Mouse (Mus musculus) spleen, adult 12 weeks (tissue): ENCODE data around the gene Lrrc4.

Experiments used
- DNase-seq: peaks from one replicate; pipeline ENCODE4 v3.0.0; 2022; ENCODE audit warnings: low spot score

The Lrrc4 gene

DNA sequence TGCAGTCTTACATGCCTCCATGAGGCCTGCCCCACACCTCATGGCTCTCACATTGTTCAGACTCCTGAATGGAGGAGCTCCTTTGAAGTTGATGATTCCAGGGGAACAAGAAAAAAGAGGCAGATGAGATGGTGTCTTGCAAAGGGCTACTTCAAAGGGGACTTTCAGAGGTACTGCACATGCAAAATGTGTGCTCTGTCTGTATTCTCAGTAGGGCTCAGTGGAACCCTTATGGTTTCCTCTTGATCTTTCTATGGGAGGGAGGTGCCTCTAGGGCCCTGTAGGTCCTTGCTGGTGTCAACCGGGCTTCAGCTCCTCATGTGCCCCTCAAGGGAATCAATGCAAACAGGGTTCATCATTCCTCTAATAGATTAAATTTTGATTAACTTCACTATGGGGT lies 159.2 kb downstream of the Lrrc4 start:
- no peak for DNase-seq

GRCm38 (mm10) chr6:28669251-28669650 lies 162.3 kb downstream of the Lrrc4 start:
- DNase-seq: no peak

GRCm38 (mm10) chr6:28667586-28667985 lies 164.0 kb downstream of the Lrrc4 start:
- no peak for DNase-seq

DNA sequence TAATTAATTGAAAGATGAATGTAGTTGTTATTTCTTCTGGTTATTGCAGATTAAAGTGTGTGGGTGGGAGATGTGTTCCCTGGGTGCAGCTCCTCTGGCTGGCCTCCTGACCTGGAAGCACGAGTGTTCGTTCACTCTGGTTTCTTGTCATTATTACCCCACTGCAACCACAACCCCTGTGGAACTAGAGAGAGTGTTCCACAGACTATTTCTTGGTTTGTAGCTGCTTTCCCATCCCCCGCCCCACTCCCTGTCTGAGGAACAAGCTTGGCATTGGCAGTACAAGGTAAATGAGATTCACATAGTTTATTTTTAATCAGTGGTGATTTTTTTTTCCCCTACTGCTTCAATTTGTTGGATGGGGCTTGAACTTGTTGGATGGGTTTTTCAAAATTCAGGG lies 166.8 kb downstream of the Lrrc4 start:
- no peak for DNase-seq

DNA sequence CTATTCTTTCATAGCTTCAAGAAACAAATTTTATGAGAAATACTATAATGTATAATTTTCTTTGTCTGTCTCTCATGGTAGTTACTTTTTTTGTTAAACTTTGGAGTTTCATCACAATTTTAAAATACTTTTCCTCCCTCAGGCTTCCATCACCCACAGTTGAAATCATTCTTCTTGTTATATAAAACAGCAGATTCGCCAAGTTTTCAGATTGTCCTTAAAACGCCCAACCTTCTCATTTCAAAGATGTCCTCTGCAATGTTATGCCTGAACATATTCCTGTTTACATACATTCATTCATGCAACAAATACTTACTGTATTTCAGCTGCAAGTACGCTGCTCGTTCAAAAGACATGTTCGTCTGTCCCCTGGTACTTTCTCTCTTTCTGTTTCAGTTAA lies 167.9 kb downstream of the Lrrc4 start:
- no peak for DNase-seq

- no peak for DNase-seq
These were observed 168.5 kb downstream of the Lrrc4 start for GRCm38 (mm10) chr6:28663004-28663403.

- no peak for DNase-seq
These were observed 175.0 kb downstream of the Lrrc4 start for GRCm38 (mm10) chr6:28656511-28656910.

DNA sequence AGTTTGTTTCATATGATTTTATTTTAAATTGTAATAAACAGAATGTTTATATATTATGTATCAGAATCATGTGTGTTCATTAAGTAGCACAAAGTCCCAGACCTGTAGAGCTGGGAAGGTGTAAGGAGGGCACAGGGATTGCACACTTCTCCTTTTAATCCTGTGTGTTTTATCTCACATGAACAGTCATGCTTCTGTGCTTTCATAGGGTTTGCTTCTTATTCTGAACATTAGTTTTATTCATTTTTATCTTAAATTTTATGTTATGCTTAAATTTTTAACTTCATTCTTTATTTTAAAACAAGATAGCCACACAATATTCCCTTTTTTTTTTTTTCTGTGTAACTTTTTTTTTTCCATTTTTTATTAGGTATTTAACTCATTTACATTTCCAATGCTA lies 186.3 kb downstream of the Lrrc4 start:
- no peak for DNase-seq

GRCm38 (mm10) chr6:28642909-28643308 lies 188.6 kb downstream of the Lrrc4 start:
- no peak for DNase-seq

GRCm38 (mm10) chr6:28640088-28640487 lies 191.5 kb downstream of the Lrrc4 start:
- no peak for DNase-seq

- no peak for DNase-seq
These were observed 195.8 kb downstream of the Lrrc4 start for GRCm38 (mm10) chr6:28635531-28636348.

- DNase-seq: no peak
These were observed 196.5 kb downstream of the Lrrc4 start for GRCm38 (mm10) chr6:28635092-28635491.

DNA sequence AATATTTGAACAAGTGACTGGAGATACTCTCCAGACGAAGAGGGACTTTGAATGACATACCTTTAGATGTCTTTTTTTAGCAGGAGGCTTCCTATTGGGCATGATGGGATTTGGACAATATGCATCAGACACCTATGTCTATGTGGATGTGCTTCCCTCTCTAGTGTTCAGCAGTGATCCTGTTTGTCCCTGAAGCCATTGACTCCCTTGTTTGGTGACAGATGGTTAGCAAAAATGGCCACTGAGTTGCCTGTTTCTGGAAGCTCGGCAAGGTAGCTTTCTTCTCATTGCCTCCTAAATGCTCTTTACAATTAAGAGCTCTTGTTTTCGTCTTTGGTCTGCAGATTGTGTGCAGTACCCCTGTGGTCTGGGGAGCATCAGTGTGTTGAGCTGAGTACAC lies 197.9 kb downstream of the Lrrc4 start:
- no peak for DNase-seq

GRCm38 (mm10) chr6:28633120-28633519 lies 198.4 kb downstream of the Lrrc4 start:
- no peak for DNase-seq

DNA sequence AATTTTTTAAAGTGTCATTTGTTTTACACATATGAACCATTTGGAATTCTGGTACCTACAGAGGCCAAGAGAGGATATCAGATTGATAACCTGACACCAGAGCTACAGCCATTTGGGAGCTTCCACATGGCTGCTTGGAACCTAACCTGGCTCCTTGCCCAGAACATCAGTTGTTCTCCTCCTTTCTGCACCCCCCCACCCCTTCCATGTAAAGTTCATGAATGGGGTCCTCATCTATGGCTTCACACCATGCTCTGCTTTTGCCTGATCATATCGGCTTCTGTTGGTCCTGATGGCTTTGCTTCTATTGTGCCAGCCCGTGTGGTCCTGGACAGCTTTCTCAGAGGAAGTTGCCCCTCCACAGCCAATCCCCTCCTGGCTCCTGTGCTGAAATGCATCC lies 200.6 kb downstream of the Lrrc4 start:
- DNase-seq: no peak

DNA sequence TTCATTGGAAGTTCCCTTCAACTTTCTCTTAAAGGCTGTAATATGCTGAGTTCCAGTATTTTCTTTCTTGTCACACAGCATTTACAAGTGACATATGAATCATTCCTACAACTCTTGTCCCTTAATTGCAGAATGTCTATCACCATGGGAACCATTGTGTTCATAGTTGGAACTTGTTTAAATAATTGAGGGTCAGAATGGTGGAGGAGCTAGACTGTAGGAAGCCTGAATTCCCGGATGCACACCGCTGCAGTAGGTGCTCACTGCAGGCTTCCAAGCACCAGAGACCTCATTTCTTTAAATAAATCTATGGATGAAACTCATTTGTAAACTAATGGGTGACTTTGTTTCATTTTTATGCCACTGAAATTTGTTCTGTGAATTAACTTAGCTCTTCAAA lies 201.7 kb downstream of the Lrrc4 start:
- DNase-seq: no peak

GRCm38 (mm10) chr6:28628408-28628807 lies 203.1 kb downstream of the Lrrc4 start:
- no peak for DNase-seq

- no peak for DNase-seq
These were observed 208.6 kb downstream of the Lrrc4 start for GRCm38 (mm10) chr6:28622963-28623362.

- DNase-seq: no peak
These were observed 209.0 kb downstream of the Lrrc4 start for GRCm38 (mm10) chr6:28622522-28622921.

DNA sequence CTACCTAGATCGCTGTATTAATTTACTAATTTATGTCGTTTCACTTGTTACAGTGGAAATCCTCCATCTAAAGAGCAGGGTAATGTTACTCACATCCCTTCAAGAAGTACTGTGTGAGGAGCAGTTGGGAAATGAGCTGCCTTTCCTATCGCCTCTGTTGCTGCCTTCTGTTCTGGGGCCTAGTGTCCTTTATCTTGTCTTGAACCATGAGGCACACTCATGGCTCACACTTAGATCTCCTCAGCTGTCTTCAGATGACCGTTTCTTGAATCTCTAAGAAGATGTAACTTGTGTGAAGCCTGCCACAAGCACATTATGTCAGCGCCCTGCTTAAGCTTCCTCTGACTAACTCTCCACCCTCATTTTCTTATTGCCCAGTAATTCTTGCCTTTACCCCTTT lies 209.6 kb downstream of the Lrrc4 start:
- no peak for DNase-seq

- no peak for DNase-seq
These were observed 210.1 kb downstream of the Lrrc4 start for GRCm38 (mm10) chr6:28621431-28621830.

DNA sequence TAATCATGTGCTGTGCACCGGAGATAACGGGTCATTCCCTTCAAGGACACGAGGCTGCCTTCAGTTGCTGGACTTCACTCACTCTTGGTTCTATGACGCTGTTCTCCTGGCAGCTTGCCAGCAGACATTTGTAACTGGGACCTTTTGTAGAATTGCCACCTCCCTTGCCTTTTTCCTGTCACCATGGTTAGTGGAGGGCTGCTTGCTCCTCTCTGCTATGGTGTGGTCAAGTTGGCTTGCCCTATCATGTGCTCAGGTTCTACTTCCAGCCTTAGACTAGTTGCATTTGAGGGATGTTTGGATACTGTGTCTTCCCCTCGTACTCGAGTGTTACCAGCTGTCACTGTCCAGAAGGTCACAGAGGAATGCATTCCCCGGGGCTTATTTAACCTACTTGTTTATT lies 212.8 kb downstream of the Lrrc4 start:
- DNase-seq: peak; percentile 35

DNA sequence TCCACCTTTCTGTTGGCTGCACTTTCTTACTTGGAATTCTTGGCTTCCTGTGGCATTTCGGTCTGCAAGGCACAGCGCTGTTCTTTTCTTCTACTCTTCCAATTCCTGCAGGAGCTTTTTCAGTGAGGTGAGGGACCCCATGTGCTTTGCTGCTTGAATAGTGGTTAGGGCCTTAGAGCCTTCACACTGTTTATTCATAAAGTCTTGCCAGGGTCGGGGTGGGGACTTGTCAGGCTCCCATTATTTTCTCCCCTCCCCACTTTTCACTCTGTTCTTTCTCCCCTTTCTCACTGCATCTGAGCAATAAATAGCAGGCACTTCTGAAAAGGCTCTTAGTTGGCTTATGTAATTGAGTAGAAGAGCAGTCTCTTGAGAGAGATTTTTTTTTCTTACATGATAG lies 213.2 kb downstream of the Lrrc4 start:
- DNase-seq: no peak

- no peak for DNase-seq
These were observed 215.6 kb downstream of the Lrrc4 start for GRCm38 (mm10) chr6:28615966-28616365.
